Mouse (Mus musculus): ENCODE data around the gene Slc4a1.

Gene Slc4a1

DNA sequence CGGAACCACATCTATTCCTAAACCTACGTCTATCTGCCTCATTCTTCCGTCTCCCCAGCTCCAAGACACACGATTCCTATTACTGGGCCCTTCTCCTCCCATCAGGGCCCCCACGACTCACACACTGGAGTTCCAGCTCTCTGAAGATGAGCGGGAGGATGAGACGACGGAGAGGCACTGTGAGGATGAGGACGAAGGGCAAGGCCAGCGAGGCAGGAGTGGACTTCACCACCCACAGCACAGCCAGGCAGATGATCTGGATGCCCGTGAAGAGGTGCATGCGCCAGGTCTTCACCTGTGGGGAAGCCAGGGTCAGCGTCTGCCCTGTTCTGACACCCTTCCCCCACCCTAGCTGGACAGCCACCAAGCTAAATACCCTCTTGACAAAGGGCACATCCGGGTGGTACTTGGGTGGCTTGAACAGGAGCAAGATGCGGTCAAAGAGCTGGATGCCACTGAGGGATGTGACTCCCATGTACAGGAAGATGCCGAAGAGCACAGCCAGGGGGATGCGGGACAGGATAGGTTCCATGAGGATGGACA lies 15.0 kb downstream of the Slc4a1 start:
- DNase-seq (ENCODE audit: low read depth, low spot score): no peak

DNA sequence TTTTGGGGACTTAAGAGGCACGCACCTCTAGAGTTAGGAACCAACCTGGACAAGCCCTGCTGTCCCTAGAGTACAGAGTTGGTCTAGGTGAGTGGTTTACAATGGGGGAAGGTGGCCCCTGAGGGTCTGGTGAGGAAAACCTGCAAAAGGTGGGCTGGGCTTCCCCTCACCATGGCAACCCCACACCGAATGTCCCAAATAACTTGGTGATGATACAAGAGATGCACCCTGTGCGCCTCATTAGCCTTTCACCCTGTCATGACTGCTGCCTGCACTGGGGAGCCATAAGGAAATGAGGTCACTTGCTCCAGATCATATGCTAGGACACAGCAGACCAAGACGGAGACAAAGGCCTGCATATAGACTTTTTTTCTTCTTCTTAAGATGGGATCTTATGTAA lies 15.6 kb downstream of the Slc4a1 start:
- no peak for DNase-seq (ENCODE audit: low read depth, low spot score)

DNA sequence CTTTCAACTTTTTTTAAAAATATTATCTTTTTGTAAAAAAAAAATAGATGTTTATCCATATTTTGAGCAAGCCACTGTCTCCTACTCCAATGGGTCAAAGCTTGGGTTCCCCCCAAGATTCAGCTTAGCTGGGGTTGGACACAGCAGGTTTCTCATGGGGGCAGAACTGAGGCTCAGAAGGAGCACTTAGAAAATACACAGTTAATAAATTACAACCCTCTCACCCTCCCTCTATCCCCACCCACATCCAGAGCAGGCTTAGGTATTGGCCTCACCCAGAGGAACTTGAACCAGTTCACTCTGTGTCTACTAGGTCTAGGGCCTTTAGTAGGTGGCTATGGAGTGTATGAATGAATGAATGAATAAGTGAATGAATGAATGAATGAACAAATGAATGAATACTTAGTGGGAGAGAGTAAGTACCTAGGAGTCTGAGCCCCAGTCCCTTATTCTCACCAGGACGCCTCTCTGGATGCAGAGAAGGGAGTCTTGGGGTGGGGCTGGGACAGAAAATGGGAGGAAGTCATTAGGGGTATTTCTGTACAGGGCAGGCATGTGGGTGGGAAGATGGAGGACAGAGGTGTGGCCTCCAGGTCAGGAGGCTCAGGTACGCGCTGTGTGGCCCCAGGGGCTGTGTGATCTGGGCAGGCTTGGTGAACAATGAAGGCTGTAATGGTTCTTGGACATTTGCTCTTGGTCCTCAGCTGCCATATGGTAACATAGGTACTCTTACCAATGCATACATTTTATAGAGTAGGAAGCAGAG lies 16.6 kb downstream of the Slc4a1 start:
- no peak for DNase-seq (ENCODE audit: low read depth, low spot score)

DNA sequence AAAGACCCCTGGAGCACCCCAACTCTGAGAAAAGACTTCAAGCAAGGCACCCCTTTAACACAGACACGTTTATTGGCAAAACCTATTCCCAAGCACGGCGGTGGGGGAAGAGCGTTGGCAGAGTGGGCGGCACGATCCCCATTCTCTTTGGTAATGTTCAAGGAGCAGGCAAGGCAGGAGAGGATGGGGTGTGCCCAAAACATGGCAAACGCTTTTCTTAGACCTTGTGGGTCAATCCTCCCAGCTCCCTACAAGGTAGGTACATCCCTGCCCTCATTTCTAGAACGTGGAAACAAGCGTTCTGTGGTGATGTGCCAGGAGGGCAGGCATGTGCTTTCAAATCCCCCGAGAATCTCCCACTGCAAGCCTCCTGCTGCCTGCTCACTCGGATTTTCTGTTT lies 17.2 kb downstream of the Slc4a1 start:
- DNase-seq (ENCODE audit: low read depth, low spot score): no peak

DNA sequence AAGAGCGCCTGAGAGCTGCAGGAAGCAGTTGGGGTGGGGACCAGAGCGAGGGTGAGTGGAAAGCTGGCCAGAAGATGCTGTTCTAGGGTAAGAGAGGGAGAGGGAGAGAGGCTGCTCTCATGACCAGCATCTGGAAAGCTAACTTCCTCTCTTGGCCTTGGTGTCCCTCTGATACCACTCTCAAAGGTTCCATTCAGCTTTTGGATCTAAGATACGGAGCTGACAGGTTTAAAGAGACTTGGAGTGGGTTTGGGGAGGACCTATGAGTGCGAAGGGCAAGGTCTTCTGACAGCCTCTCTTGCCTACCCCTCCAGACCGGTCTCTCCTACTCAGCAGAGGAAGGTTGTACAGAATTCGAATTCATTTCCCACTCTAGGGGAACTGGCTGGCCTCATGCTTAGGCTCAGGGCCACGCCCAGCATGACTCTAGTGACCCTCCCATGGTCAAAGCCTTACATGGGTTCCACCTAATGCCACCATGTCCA lies 17.9 kb downstream of the Slc4a1 start:
- DNase-seq (ENCODE audit: low read depth, low spot score): no peak

DNA sequence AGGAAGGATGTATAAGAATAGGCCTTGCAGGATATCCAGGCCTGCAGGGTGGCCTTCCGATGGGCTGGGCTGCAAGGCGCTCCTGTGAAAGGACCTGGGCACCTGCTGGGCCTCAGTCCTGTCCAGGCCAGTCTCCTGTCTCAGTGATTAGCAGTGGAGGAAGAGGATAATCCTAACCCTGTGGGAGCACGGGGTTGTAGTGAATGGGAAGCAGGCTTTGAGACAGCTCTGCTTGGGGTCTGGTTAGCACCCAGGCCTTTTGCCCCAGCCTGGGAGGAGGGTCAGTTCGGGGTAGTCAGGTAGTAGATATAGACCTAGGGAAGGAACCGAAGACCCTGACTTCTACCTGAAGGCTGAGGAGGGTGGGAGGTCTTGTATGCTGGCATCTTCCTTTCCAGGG lies 18.3 kb downstream of the Slc4a1 start:
- no peak for DNase-seq (ENCODE audit: low read depth, low spot score)

DNA sequence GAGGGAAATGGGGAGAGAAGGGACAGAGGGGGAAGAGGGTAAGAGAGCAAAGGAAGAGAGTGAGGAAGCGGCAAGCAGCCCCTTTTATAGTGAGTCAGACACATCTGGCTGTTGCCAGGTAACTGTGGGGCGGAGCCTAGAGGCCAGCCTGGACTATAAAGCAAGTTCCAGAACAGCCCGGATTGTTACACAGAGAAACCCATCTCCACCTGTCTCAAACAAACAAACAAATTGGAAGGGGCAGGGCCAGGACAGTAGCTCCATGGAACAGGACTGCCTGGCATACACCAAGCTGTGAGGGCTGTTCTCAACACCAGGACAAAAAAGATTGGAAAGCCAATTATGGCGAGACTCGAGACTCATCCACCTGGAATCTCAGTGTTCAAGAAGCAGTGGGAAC lies 19.1 kb downstream of the Slc4a1 start:
- no peak for DNase-seq (ENCODE audit: low read depth, low spot score)

DNA sequence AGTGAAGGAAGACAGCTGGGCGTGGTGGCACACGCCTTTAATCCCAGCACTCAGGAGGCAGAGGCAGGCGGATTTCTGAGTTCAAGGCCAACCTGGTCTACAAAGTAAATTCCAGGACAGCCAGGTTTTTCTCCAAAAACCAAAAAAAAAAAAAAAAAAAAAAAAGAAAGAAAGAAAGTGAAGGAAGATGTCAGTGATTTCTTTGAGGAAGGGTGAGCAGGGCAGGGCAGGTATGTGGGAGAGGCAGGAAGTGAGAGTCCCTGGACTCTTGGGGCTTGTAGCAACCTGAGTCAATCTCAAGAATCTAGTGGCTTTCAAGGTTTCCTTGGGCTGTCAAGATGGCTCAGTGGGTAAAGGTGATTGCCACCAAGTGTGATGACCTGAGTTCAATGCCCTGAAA lies 21.5 kb downstream of the Slc4a1 start:
- DNase-seq (ENCODE audit: low read depth, low spot score): no peak

DNA sequence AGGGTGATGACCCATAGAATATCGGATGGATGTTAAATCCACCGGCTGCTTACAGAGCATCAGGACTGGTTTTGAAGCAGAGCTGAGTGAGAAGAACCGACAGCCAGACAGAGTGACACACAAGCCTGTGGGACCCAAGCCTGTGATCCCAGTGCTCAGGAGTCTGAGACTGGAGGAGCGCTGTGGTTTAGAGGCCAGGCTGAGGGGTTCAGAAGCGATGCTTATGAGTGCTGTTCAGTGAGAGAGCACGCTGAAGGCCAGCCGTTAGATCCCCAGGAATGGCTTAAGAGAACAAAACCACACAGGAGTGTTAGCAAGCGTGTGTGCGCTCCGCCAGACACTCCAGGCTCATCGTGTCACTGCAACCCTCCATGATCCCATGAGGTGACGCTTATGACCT lies 23.3 kb downstream of the Slc4a1 start:
- DNase-seq (ENCODE audit: low read depth, low spot score): no peak

DNA sequence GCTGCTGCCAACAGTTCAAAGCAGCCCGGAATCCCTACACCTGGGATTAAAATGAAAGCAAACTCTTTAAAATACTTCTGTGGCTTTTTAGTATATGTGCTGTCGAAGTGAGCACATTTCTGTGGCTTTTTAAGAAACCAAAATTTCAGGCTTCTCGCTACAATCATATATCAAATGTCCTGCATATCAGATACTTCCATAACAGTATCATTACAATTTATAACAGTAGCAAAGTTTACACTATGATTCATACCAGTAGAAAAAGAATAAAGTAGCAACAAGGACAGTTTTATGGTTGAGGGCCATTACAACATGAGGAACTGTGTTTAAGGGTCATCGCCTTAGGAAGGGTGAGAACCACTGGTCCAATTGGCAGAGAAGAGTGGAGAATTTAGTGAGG lies 24.9 kb downstream of the Slc4a1 start:
- DNase-seq (ENCODE audit: low read depth, low spot score): no peak

DNA sequence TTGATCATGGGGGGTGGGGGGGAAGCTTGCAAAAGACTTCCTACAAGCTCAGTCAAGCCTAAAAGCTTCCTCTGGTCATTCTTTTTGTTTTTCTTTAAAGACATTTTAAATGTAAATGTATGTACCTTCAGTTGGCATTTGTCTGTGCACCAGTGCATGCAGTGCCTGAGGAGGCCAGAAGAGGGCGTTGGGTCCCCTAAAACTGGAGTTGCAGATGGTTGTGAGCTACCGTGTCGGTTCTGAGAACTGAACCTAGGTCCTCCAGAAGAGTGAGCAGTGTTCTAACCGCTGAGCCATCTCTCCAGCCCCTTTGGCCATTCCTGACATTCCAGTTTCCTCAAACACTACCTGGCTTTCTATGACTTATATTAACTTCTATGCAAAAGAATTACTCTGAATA lies 26.4 kb downstream of the Slc4a1 start:
- no peak for DNase-seq (ENCODE audit: low read depth, low spot score)

DNA sequence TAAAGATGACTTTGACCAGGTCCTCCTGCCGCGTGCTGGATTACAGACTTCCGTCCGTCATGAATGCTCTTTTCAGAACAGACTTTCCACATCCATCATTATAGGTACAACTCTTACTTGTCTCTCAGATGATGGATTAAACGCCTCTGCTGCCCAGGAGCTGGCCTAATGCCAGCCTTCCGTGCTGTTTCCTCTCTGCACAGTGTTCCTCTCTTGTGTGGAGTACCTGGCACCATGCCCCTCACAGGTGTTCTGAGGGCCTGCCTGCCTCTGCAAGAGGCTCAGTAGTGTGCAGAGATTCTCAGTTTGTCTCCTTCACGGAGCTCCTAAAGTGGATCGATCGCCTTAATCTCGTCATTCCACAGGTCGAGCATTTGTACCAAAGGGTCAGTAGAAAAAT lies 26.8 kb downstream of the Slc4a1 start:
- no peak for DNase-seq (ENCODE audit: low read depth, low spot score)

DNA sequence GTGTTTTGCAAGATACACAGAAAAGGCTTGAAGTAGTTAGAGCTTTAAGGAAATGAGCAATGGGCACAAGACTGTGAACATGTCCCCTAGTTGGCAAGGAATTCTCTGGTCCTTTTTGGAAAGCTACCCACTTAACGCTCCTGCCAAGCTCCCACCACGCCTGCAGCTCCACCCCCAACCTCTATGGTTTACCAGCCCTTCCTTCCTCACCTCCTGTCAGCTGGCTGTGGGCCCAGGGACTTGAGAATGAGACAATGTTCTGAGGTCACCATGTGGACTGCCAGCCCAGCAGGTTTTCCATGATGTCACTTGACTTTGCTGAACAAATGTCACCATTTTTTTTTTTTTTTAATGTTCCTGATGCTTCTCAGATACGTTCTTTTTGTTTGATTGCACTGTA lies 27.4 kb downstream of the Slc4a1 start:
- DNase-seq (ENCODE audit: low read depth, low spot score): peak; percentile 63

DNA sequence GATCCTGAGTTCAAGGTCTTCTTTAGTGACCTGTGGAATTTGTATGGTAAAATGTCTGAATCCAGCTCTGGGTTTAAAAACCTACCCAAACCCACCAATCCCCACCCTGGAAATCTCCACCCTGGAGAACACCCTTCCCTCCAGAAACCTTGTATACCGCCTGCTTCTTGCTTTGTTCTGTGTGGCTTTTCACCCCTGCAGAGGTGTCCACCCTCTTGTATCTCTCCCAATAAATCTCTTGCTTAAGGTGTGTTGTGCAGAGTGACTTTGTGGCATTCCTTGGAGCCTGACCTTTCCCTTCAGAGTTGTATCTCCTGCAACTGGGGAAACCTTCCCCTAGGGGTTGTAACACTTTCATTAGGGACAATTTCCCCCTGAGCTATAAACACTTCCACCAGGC lies 28.1 kb downstream of the Slc4a1 start:
- no peak for DNase-seq (ENCODE audit: low read depth, low spot score)

DNA sequence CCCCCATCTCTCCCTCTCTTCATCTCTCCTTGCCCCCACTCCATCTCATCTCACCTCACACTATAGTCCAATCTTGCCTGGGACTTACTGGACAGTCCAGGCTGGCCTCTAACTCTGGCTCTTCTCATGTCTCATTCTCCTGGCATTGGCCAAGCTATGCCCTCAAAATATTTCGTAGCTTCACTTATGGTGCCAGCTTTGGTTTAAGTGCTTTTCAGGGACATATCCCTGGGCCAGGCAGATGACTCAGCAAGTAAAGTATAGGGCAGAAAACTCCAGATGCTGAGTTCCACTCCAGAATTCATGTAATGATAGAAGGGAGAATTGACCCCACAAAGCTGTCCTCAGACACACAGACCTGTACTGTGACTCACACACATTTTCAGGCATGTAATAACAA lies 29.8 kb downstream of the Slc4a1 start:
- DNase-seq (ENCODE audit: low read depth, low spot score): no peak

DNA sequence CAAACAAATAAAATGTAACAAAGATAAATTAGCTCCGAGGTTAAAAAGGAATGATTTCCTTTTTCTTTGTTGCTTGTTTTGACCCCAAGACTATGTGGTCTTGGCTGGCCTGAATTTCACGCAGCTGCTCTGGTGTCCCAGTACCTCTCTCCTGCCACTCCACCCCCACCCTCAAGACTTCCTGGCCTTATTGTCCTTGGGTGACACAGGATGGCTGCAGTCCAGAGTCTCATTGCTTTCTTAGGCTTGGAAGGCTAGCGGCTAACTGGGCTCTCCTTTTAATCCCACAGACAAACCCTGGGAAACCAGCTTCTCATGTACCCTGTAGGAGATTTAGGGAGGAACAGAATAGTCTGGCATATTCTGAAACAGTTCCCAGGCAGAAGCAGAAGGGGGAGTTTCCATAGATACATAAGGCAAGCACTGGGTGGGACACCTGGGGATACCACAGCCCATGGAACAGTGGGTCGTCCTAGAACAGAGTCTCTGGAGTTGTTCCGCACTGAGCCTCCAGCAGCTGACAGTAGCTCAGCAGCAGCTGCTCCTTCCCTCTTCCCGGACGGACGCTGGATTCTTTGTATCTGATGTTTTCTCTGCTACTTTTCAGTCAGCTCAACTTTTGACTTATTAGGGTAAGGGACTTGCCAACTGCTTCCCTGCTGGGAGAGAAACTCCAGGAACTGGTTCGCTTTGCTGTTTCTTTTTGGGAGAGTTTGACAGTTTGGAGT lies 30.9 kb downstream of the Slc4a1 start:
- DNase-seq (ENCODE audit: low read depth, low spot score): peak; percentile 33

DNA sequence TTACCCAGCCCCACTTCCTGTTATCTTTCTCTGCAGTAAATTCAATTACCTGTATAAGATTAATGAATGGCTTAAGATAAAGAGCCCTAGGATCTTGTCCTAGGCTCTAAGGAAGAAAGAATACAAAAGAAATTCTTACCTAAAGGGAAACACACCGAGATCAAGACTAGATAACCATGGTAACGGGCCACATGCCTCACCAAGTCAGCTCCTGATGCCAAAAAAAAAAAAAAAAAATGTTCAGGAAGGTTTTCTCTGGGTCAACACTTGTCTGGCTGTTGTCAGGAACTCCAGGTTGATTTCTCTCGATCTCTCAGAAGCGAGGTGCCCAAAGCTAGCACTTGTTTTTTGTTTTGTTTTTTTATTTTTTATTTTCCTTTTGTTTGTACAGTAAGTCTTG lies 32.0 kb downstream of the Slc4a1 start:
- no peak for DNase-seq (ENCODE audit: low read depth, low spot score)

DNA sequence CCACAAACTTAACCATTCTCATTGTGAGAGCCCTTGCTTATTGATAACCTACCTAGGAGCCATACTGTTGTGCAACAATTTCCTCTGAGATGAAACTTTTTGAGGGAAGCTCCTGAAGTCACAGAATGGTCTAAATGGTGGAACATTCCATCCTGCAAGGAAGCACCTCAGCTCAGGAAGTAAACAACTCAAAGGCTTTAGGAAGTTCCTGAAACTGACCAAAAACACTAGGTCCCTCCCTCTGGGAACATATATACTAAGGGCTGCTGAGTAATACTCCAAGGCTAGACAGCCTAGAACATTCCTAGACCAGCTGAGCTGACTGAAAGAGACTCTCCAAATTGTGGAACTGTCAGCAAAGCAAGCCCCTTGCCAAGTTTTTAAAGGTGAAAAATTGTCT lies 32.9 kb downstream of the Slc4a1 start:
- no peak for DNase-seq (ENCODE audit: low read depth, low spot score)

DNA sequence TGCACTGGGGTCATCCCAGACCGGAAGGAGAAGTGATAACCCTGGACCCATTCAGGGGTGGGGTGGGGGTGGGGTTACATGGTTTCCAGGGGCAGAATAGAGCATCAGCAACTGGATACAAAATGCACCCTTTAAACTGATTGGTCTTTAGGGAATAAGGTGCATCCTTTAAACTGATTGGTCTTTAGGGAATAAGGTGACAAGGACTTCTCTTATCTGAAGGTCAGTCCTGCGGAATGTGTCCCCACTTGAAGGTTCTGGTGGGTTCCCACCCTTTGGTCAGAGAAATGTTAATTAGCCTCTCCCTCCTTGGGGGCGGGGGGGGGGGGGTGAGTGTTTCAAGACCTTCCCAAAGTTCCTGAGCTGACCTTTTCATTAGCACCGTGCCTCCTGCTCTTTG lies 34.2 kb downstream of the Slc4a1 start:
- no peak for DNase-seq (ENCODE audit: low read depth, low spot score)

DNA sequence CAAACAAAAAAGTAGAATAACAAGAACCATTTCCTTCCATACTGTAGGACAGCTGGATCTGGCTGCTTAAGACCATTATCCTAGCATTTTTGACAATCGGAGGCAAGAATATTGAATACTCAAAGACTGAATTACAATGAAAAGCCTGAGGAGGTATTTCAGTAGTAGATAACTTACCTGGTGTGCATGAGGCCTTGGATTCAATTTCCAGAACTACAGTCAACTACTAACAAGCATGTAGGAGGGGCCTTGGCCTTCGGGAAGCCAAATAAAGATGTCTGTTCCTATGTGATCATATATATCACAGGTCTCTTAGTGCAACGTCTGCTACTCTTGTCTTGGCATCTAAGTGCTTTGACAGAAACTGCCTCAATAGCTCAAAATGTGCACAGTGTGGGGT lies 36.0 kb downstream of the Slc4a1 start:
- no peak for DNase-seq (ENCODE audit: low read depth, low spot score)

DNA sequence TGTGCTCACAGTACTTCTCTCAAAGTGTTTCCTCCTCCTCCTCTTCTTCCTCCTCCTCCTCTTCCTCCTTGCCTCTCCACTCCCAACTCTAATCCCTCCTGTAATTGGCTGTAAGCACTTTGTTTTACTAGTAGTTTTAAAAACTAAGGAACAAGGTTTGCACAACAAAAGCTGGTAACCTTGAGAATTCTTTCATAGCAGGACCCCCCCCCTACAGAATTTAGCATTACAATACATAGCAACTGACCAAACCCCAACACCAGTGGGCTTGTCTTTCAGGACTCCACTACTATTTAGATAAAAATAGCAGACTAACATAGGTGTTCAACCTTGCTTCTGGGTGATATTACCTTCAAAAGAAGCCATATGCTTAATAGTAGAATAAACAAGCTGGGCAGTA lies 36.5 kb downstream of the Slc4a1 start:
- DNase-seq (ENCODE audit: low read depth, low spot score): no peak

DNA sequence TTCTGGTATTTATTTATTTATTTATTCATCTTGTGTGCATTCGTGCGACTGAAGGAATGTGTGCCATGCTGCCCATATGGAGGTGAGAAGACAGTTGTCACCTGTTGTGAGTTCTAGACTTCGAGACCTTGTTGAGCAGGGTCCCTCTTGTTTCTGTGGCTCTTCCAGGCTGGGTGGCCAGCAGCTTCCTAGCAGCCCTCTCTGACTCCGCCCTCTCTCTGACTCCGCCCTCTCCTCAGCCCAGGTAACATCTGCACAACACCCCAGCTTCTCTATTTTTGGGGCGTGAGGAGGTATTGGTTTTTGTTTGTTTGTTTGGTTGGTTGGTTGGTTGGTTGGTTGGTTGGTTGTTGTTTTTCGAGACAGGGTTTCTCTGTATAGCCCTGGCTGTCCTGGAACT lies 38.2 kb downstream of the Slc4a1 start:
- no peak for DNase-seq (ENCODE audit: low read depth, low spot score)

DNA sequence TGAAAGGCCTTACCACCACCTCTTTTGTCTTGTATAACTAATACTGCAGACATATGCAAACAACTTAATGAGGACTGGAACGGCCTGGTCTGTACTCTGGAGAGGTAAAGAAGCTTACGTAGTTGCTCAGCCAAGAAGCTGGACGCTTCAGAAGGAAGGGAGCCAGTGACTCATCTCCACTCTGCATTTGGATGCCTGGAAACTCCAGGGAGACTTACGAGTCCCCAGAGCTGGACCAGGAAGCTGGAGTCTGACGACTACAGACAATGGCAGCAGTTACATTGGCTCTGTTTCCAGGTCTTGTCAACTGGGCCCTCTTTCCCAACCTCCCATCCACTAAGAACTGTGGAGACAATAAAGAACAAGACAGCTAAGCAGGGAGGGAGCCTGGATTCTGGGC lies 38.8 kb downstream of the Slc4a1 start:
- DNase-seq (ENCODE audit: low read depth, low spot score): peak; percentile 65
